Mouse (Mus musculus): ENCODE data around the gene Clec11a.

DNA sequence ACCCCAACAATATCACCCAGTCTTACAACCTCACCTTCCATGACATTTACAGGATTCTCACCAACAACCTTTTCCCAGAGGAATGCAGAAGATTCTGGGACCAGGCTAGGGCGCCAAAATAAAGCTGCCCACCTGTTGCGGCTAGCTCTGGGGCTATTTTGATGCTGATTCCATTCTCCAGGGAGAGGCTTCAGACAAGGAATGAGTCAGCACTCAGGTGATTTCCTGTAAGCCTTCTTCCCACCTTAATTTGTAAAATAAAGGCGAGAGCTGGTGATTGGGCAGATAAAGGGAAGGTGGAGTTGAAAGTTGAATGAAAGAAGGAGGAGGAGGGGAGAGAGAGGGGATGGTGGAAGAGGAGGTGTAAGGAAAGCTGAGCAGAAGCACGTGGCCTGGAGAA lies 15.3 kb downstream of the Clec11a start:
- TF ChIP-seq GATA1 (IDR thresholded peaks at IDR 0.05; ENCODE audit: borderline replicate concordance, low read length): no peak
- no peak for TF ChIP-seq FLI1 (IDR thresholded peaks at IDR 0.05; ENCODE audit: low read length)

Measured in megakaryocyte, embryonic 14.5 days (primary cell).